Mouse (Mus musculus) midbrain, embryonic 12.5 days (tissue): ENCODE data around the gene Spon1. TPM values are rescaled to one million over a fixed set of nuclear protein-coding genes. Genes with fewer than 3 reads are reported as not detected.

Experiments
- ATAC-seq: fragments of 200-750 bp; cut with Nextera tagmentation; 2 replicates; pipeline ENCODE4 v1.8.0; 2017; ENCODE audit warnings: low read depth, moderate TSS enrichment, moderate library complexity; ENCODE audit not compliant: low FRiP score
- H3K27ac ChIP-seq: fragments of 300-500 bp; sonication (generic); replicated peaks from 2 replicates; pipeline ENCODE4 v1.5.1; 2016; ENCODE audit warnings: mild to moderate bottlenecking
- H3K27me3 ChIP-seq: fragments of 300-500 bp; sonication (generic); 2 replicates; pipeline ENCODE4 v1.6.1; 2016; ENCODE audit warnings: mild to moderate bottlenecking
- H3K36me3 ChIP-seq: fragments of 300-500 bp; sonication (generic); 2 replicates; pipeline ENCODE4 v1.6.1; 2016
- H3K4me1 ChIP-seq: fragments of 300-500 bp; sonication (generic); 2 replicates; pipeline ENCODE4 v1.6.1; 2016
- H3K4me2 ChIP-seq: fragments of 300-500 bp; sonication (generic); replicated peaks from 2 replicates; pipeline ENCODE4 v1.6.1; 2016; ENCODE audit warnings: mild to moderate bottlenecking, moderate library complexity
- H3K4me3 ChIP-seq: fragments of 300-500 bp; sonication (generic); 2 replicates; pipeline ENCODE4 v1.5.1; 2016; ENCODE audit warnings: mild to moderate bottlenecking
- H3K9ac ChIP-seq: fragments of 300-500 bp; sonication (generic); replicated peaks from 2 replicates; pipeline ENCODE4 v1.6.1; 2016; ENCODE audit warnings: mild to moderate bottlenecking, moderate library complexity
- H3K9me3 ChIP-seq: fragments of 300-500 bp; sonication (generic); 2 replicates; pipeline ENCODE4 v1.6.1; 2016; ENCODE audit warnings: mild to moderate bottlenecking
- WGBS: fragments of 180-500 bp; shearing (Covaris S2); methylation state at CpG from one replicate; pipeline ENCODE4 v1.1.7; 2016; 5-methylcytosine and 5-hydroxymethylcytosine counted together
- polyA plus RNA-seq: library from polyadenylated mRNA; unstranded; fragments of >200 nt; fragmentation: Nextera tagmentation; extraction: Ambion mirVana; gene quantifications from 2 replicates; pipeline ENCODE4 v1.2.1, GENCODE M21; 2016

The Spon1 gene
- 31.7 and 57.5 TPM in 2 replicates for polyA plus RNA-seq

- peaks cover 30% of the 10 kb centered on the region for H3K4me1 ChIP-seq
- no peak within 1 kb of the TSS; the same call in 1 of the 2 replicates for H3K27ac ChIP-seq
- peak within 1 kb of the TSS; percentile 68 for H3K9ac ChIP-seq
- peaks cover 49% of the 10 kb centered on the region for H3K27me3 ChIP-seq
- under 1% methylated on average over 56 of the region's 56 CpGs for WGBS
- peak within 1 kb of the TSS; percentile 99 for H3K4me2 ChIP-seq
- no peaks in the 10 kb centered on the region for H3K36me3 ChIP-seq
- ATAC-seq, result peak; percentile 87
- H3K4me3 ChIP-seq, result peak within 1 kb of the TSS; percentile 54
- H3K9me3 ChIP-seq, result peaks cover 9% of the 10 kb centered on the region
Observed at GRCm38 (mm10) chr7:113765667-113766497, at the start of gene Spon1. Gene Spon1 (plus strand): TSS chr7:113765998.

- Histone ChIP-seq H3K4me2 (no peak overlapping the region), H3K27ac (no peak overlapping the region), H3K4me3 (no peak overlapping the region), H3K9me3 (no peaks in the 10 kb centered on the region; the same call in 1 of the 2 replicates), H3K27me3 (no peaks in the 10 kb centered on the region), H3K36me3 (no peaks in the 10 kb centered on the region), H3K4me1 (no peaks in the 10 kb centered on the region), H3K9ac (no peak overlapping the region)
- WGBS, result 83% methylated on average over 2 of the region's 2 CpGs
- ATAC-seq, result no peak
Observed at GRCm38 (mm10) chr7:113721994-113722393, 43.8 kb upstream of the Spon1 start.

- 87% methylated on average over 3 of the region's 3 CpGs for WGBS
- H3K36me3 ChIP-seq, result no peaks in the 10 kb centered on the region
- no peaks in the 10 kb centered on the region for H3K27me3 ChIP-seq
- H3K4me3 ChIP-seq, result no peak overlapping the region
- no peak for ATAC-seq
- no peak overlapping the region for H3K9ac ChIP-seq
- no peaks in the 10 kb centered on the region for H3K4me1 ChIP-seq
- no peak overlapping the region for H3K27ac ChIP-seq
- no peak overlapping the region for H3K4me2 ChIP-seq
- H3K9me3 ChIP-seq, result no peaks in the 10 kb centered on the region; the same call in 1 of the 2 replicates
Observed at GRCm38 (mm10) chr7:113723905-113724304, 41.9 kb upstream of the Spon1 start.

GRCm38 (mm10) chr7:113727999-113728713 is 37.6 kb upstream of the Spon1 start:
- H3K4me2 ChIP-seq, result no peak overlapping the region

GRCm38 (mm10) chr7:113728926-113729325 is 36.9 kb upstream of the Spon1 start:
- no peak overlapping the region for H3K27ac ChIP-seq
- no peaks in the 10 kb centered on the region for H3K36me3 ChIP-seq
- ATAC-seq, result no peak
- H3K4me1 ChIP-seq, result no peaks in the 10 kb centered on the region
- no peak overlapping the region for H3K4me3 ChIP-seq
- 56% methylated on average over 2 of the region's 2 CpGs for WGBS
- H3K27me3 ChIP-seq, result no peaks in the 10 kb centered on the region
- H3K9me3 ChIP-seq, result no peaks in the 10 kb centered on the region; the same call in 1 of the 2 replicates
- H3K9ac ChIP-seq, result no peak overlapping the region
- H3K4me2 ChIP-seq, result no peak overlapping the region

More at GRCm38 (mm10) chr7:113727999-113728713, 37.6 kb upstream of the Spon1 start:
- WGBS, result 77% methylated on average over 8 of the region's 8 CpGs
- Histone ChIP-seq H3K36me3 (no peaks in the 10 kb centered on the region), H3K27ac (no peak overlapping the region), H3K4me3 (no peak overlapping the region), H3K9me3 (no peaks in the 10 kb centered on the region; the same call in 1 of the 2 replicates), H3K4me1 (no peaks in the 10 kb centered on the region), H3K9ac (no peak overlapping the region), H3K27me3 (no peaks in the 10 kb centered on the region)
- ATAC-seq, result no peak

- H3K9me3 ChIP-seq, result no peaks in the 10 kb centered on the region; the same call in 1 of the 2 replicates
- H3K4me2 ChIP-seq, result no peak overlapping the region
- WGBS, result 90% methylated on average over 8 of the region's 8 CpGs
- no peaks in the 10 kb centered on the region for H3K27me3 ChIP-seq
- H3K27ac ChIP-seq, result no peak overlapping the region
- no peaks in the 10 kb centered on the region for H3K36me3 ChIP-seq
- H3K4me1 ChIP-seq, result no peaks in the 10 kb centered on the region
- ATAC-seq, result no peak
- no peak overlapping the region for H3K4me3 ChIP-seq
- H3K9ac ChIP-seq, result no peak overlapping the region
Observed at GRCm38 (mm10) chr7:113730406-113731247, 35.2 kb upstream of the Spon1 start.

GRCm38 (mm10) chr7:113737790-113738362 is 27.9 kb upstream of the Spon1 start:
- no peak overlapping the region for H3K9ac ChIP-seq
- WGBS, result 92% methylated on average over 9 of the region's 9 CpGs

GRCm38 (mm10) chr7:113739181-113739580 is 26.6 kb upstream of the Spon1 start:
- no peaks in the 10 kb centered on the region for H3K36me3 ChIP-seq
- 80% methylated on average over 7 of the region's 7 CpGs for WGBS
- H3K4me1 ChIP-seq, result peaks cover 3% of the 10 kb centered on the region; the same call in 1 of the 2 replicates
- H3K9me3 ChIP-seq, result no peaks in the 10 kb centered on the region
- ATAC-seq, result no peak
- H3K9ac ChIP-seq, result no peak overlapping the region
- no peak overlapping the region for H3K4me2 ChIP-seq
- H3K27me3 ChIP-seq, result no peaks in the 10 kb centered on the region
- no peak overlapping the region for H3K27ac ChIP-seq
- H3K4me3 ChIP-seq, result no peak overlapping the region

More at GRCm38 (mm10) chr7:113737790-113738362, 27.9 kb upstream of the Spon1 start:
- no peak overlapping the region for H3K4me3 ChIP-seq
- H3K4me1 ChIP-seq, result no peaks in the 10 kb centered on the region
- no peak overlapping the region for H3K27ac ChIP-seq
- H3K36me3 ChIP-seq, result no peaks in the 10 kb centered on the region
- H3K9me3 ChIP-seq, result no peaks in the 10 kb centered on the region
- no peak overlapping the region for H3K4me2 ChIP-seq
- ATAC-seq, result no peak
- no peaks in the 10 kb centered on the region for H3K27me3 ChIP-seq

- Histone ChIP-seq H3K36me3 (no peaks in the 10 kb centered on the region), H3K9me3 (no peaks in the 10 kb centered on the region), H3K4me3 (no peak overlapping the region), H3K27me3 (no peaks in the 10 kb centered on the region), H3K9ac (no peak overlapping the region), H3K27ac (no peak overlapping the region), H3K4me2 (no peak overlapping the region), H3K4me1 (peaks cover 3% of the 10 kb centered on the region; the same call in 1 of the 2 replicates)
- WGBS, result 87% methylated on average over 4 of the region's 4 CpGs
- ATAC-seq, result no peak
Observed at GRCm38 (mm10) chr7:113742644-113743043, 23.2 kb upstream of the Spon1 start.

- H3K4me3 ChIP-seq, result no peak overlapping the region
- no peak overlapping the region for H3K4me2 ChIP-seq
- no peak overlapping the region for H3K9ac ChIP-seq
- no peak for ATAC-seq
- no peaks in the 10 kb centered on the region for H3K27me3 ChIP-seq
- H3K27ac ChIP-seq, result no peak overlapping the region
- peaks cover 3% of the 10 kb centered on the region; the same call in 1 of the 2 replicates for H3K4me1 ChIP-seq
- no peaks in the 10 kb centered on the region for H3K36me3 ChIP-seq
- H3K9me3 ChIP-seq, result no peaks in the 10 kb centered on the region
- WGBS, result 27% methylated on average over 5 of the region's 5 CpGs
Observed at GRCm38 (mm10) chr7:113743982-113744381, 21.8 kb upstream of the Spon1 start.

GRCm38 (mm10) chr7:113756616-113757015 is 9.2 kb upstream of the Spon1 start:
- no peak overlapping the region for H3K9ac ChIP-seq
- ATAC-seq, result no peak
- H3K4me2 ChIP-seq, result no peak overlapping the region
- peaks cover 3% of the 10 kb centered on the region for H3K27me3 ChIP-seq
- H3K9me3 ChIP-seq, result no peaks in the 10 kb centered on the region
- no peaks in the 10 kb centered on the region for H3K36me3 ChIP-seq
- WGBS, result 95% methylated on average over 2 of the region's 2 CpGs
- H3K4me1 ChIP-seq, result no peaks in the 10 kb centered on the region
- no peak overlapping the region for H3K27ac ChIP-seq
- H3K4me3 ChIP-seq, result no peak overlapping the region
